Mouse (Mus musculus): ENCODE measurements around the gene Mal.

DNA sequence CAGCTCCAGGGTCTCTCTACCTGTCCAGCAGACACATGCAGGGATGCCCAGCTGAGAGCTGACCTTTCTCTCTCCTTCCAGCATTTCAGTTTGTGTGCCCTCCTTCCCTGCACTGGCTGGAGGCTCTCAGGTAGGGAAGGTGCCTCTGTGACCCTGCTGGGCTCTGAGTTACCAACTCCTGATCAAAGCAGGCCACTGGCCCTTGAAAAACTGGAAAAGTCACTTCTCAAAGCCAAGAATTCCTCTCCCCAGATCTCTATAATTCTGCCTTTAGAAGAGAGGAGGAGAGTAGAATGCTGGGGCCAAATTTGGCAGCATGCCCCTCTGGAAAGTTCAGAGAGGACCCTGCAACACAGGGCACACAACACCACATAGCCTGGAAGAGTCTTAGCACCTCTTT lies 4.2 kb downstream of the Mal start:
- TF ChIP-seq TAL1 (IDR thresholded peaks at IDR 0.05; ENCODE audit: low read length) (no peak), GATA1 (IDR thresholded peaks at IDR 0.05; ENCODE audit: low read length) (no peak)

All from erythroblast, embryonic 14.5 days (primary cell).